Mouse (Mus musculus) heart, embryonic 14.5 days (tissue): ENCODE data around the gene Vps13d. TPM values are rescaled to one million over a fixed set of nuclear protein-coding genes. Genes with fewer than 3 reads are reported as not detected.

Source experiments
- ATAC-seq: fragments of 200-750 bp; cut with Nextera tagmentation; 2 replicates; pipeline ENCODE4 v1.8.0; 2017; ENCODE audit warnings: low read depth, moderate TSS enrichment; ENCODE audit not compliant: insufficient number of reproducible peaks, insufficient read depth, low FRiP score
- H3K27ac ChIP-seq, 2 experiments: fragments of 200-500 bp in 1 of 2; fragments of 300-500 bp in 1 of 2; sonication (generic) in 1 of 2; replicated peaks in 1 of 2; 2 replicates each; pipeline ENCODE4 v1.5.1; 2012 to 2014; ENCODE audit warnings: low read depth in 2 of 2, low read length in 2 of 2, control low read depth in 1 of 2, mild to moderate bottlenecking in 1 of 2, mixed read lengths in 1 of 2; ENCODE audit not compliant: control insufficient read depth in 1 of 2, insufficient read depth in 1 of 2
- H3K27me3 ChIP-seq: fragments of 300-500 bp; sonication (generic); 2 replicates; pipeline ENCODE4 v1.6.1; 2014; ENCODE audit warnings: mild to moderate bottlenecking, low read length, control low read depth; ENCODE audit not compliant: control insufficient read depth, insufficient read depth
- H3K36me3 ChIP-seq: fragments of 300-500 bp; sonication (generic); 2 replicates; pipeline ENCODE4 v1.6.1; 2014; ENCODE audit warnings: mild to moderate bottlenecking, control low read depth, low read length, mixed read lengths; ENCODE audit not compliant: control insufficient read depth, insufficient read depth
- H3K4me1 ChIP-seq, 2 experiments: fragments of 200-500 bp in 1 of 2; fragments of 300-500 bp in 1 of 2; sonication (generic) in 1 of 2; 2 replicates each; pipeline ENCODE4 v1.6.1; 2012 to 2014; ENCODE audit warnings: low read length in 2 of 2, control low read depth in 1 of 2, mixed read lengths in 1 of 2; ENCODE audit not compliant: control insufficient read depth in 2 of 2, insufficient read depth in 2 of 2
- H3K4me2 ChIP-seq: fragments of 300-500 bp; sonication (generic); 2 replicates; pipeline ENCODE4 v1.6.1; 2014; ENCODE audit warnings: mild to moderate bottlenecking, low read length
- H3K4me3 ChIP-seq, 2 experiments: fragments of 200-500 bp in 1 of 2; fragments of 300-500 bp in 1 of 2; sonication (generic) in 1 of 2; 2 replicates each; pipeline ENCODE4 v1.5.1; 2012 to 2014; ENCODE audit warnings: low read length in 2 of 2, mild to moderate bottlenecking in 2 of 2, control low read depth in 1 of 2, low read depth in 1 of 2, moderate library complexity in 1 of 2; ENCODE audit not compliant: control insufficient read depth in 1 of 2, insufficient read depth in 1 of 2
- H3K9ac ChIP-seq: fragments of 300-500 bp; sonication (generic); 2 replicates; pipeline ENCODE4 v1.6.1; 2014; ENCODE audit warnings: mild to moderate bottlenecking, low read length
- H3K9me3 ChIP-seq: fragments of 300-500 bp; sonication (generic); 2 replicates; pipeline ENCODE4 v1.6.1; 2016; ENCODE audit warnings: low read length, control low read depth; ENCODE audit not compliant: control insufficient read depth
- WGBS: fragments of 180-500 bp; shearing (Covaris S2); extraction: QIAGEN DNeasy Blood & Tissue Kit; methylation state at CpG from one replicate; pipeline ENCODE4 v1.1.7; 2014; 5-methylcytosine and 5-hydroxymethylcytosine counted together
- polyA plus RNA-seq: library from polyadenylated mRNA; unstranded; fragments of >200 nt; fragmentation: Nextera tagmentation; extraction: Ambion mirVana; gene quantifications from 2 replicates; pipeline ENCODE4 v1.2.1, GENCODE M21; 2014

Vps13d gene
- polyA plus RNA-seq, 1 experiment from 2014 or later, result 11.9 TPM

GRCm38 (mm10) chr4:144980811-144981551 lies 213.8 kb downstream of the Vps13d start:
- H3K27ac ChIP-seq, result peak overlapping the region in 1 of 2 experiments; percentile 17; a peak in 1 of 4 replicates
- H3K27me3 ChIP-seq, result no peaks in the 10 kb centered on the region
- no peak for ATAC-seq
- no peak overlapping the region for H3K4me2 ChIP-seq
- WGBS, result 33% methylated on average over 8 of the region's 8 CpGs
- no peak overlapping the region for H3K4me3 ChIP-seq
- peaks cover 16% of the 10 kb centered on the region for H3K36me3 ChIP-seq
- H3K9ac ChIP-seq, result no peak overlapping the region
- H3K9me3 ChIP-seq, result no peaks in the 10 kb centered on the region
- H3K4me1 ChIP-seq, result peaks cover 28 to 36% of the 10 kb centered on the region in 2 experiments

GRCm38 (mm10) chr4:144980110-144980509 lies 214.7 kb downstream of the Vps13d start:
- no peak overlapping the region for H3K4me3 ChIP-seq
- ATAC-seq, result no peak
- no peak overlapping the region for H3K4me2 ChIP-seq
- H3K27ac ChIP-seq, result no peak overlapping the region
- H3K9ac ChIP-seq, result no peak overlapping the region
- peaks cover 28 to 36% of the 10 kb centered on the region in 2 experiments for H3K4me1 ChIP-seq
- H3K36me3 ChIP-seq, result peaks cover 18% of the 10 kb centered on the region
- H3K9me3 ChIP-seq, result no peaks in the 10 kb centered on the region
- H3K27me3 ChIP-seq, result no peaks in the 10 kb centered on the region
- 65% methylated on average over 2 of the region's 2 CpGs for WGBS

DNA sequence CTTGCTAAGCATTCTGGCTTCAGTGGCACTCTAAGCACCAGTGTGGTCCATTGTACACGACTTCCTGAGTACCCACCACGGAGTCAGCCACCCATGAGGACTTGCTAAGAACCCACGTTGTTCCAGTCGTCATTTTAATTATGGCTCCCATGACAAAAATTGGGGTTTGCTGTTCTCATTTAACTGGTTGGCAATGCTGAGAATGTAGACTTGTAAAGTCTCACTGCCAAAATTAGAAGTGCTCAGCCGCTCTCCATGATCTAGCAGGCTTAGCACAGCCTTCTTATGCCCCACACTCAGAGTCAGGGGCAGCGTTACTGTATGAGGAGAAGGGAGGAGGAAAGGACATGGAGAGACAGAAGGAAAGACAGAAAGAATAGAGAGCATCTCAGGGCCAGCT lies 216.8 kb downstream of the Vps13d start:
- WGBS, result 54% methylated on average over 6 of the region's 6 CpGs
- ATAC-seq, result no peak

DNA sequence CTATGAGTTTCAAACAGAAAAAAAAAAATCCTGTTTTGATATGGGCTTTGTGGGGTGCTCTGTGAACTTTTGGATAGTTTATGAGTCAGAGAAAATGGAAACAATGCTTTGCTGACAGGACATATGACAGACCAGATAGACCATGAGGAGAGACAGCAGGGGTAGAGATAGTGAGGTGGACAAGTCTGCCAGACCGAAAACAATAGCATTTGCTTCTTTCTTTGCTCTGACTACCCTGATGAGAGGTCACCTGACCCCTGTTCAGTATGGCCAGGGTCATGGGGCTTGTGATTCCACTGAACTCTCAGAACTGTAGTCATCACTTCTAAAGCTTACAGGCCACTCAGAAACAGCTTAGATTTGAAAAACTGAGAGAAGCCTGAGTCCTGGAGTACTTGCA lies 217.7 kb downstream of the Vps13d start:
- Histone ChIP-seq H3K9me3 (no peaks in the 10 kb centered on the region), H3K36me3 (peaks cover 34% of the 10 kb centered on the region), H3K27me3 (no peaks in the 10 kb centered on the region), H3K4me2 (no peak overlapping the region), H3K4me1 (peaks cover 20 to 26% of the 10 kb centered on the region in 2 experiments), H3K27ac (peak overlapping the region; percentile 44 to 58), H3K4me3 (no peak overlapping the region), H3K9ac (no peak overlapping the region)
- no peak for ATAC-seq
- WGBS, result 17% methylated on average over 1 of the region's 1 CpGs

More for the DNA sequence above, 216.8 kb downstream of the Vps13d start:
- Histone ChIP-seq H3K27me3 (no peaks in the 10 kb centered on the region), H3K4me2 (no peak overlapping the region), H3K9me3 (no peaks in the 10 kb centered on the region), H3K4me3 (no peak overlapping the region), H3K4me1 (peaks cover 20 to 26% of the 10 kb centered on the region in 2 experiments), H3K27ac (peak overlapping the region; percentile 44 to 58; a peak in 3 of 4 replicates), H3K36me3 (peaks cover 33% of the 10 kb centered on the region), H3K9ac (peak overlapping the region; percentile 5; the same call in 1 of the 2 replicates)

- Histone ChIP-seq H3K4me3 (no peak overlapping the region), H3K27me3 (no peaks in the 10 kb centered on the region), H3K4me1 (peaks cover 16 to 19% of the 10 kb centered on the region in 2 experiments), H3K27ac (no peak overlapping the region), H3K36me3 (peaks cover 33% of the 10 kb centered on the region), H3K9me3 (no peaks in the 10 kb centered on the region), H3K4me2 (no peak overlapping the region), H3K9ac (no peak overlapping the region)
- ATAC-seq, result no peak
- WGBS, result 93% methylated on average over 2 of the region's 2 CpGs
Measured at GRCm38 (mm10) chr4:144975505-144975904, 219.3 kb downstream of the Vps13d start.

DNA sequence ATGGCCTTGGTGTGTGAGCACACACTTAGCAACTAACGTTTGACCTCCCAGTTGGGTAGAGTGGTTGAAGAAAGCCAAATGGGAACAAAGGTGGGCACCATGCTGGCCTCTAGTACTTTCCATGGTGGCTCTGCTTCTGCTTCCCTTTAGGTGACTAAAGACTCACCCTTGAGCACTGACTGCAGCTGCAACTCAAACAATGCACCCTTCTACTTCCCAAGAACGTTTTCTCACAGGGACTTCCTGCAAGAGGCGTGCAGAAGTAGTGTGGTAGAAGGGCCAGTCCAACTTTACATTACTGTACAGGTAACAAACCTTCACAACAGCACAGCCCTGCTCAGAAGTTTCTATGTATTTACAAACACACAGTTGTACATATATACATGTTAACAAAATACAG lies 220.3 kb downstream of the Vps13d start:
- no peak for ATAC-seq
- no peaks in the 10 kb centered on the region for H3K9me3 ChIP-seq
- 73% methylated on average over 3 of the region's 3 CpGs for WGBS

GRCm38 (mm10) chr4:144972948-144973720 lies 221.7 kb downstream of the Vps13d start:
- Histone ChIP-seq H3K27me3 (no peaks in the 10 kb centered on the region), H3K4me1 (peaks cover 13 to 19% of the 10 kb centered on the region in 2 experiments), H3K9me3 (no peaks in the 10 kb centered on the region), H3K4me3 (no peak overlapping the region), H3K27ac (no peak overlapping the region), H3K9ac (no peak overlapping the region), H3K36me3 (peaks cover 35% of the 10 kb centered on the region), H3K4me2 (no peak overlapping the region)
- ATAC-seq, result no peak
- 76% methylated on average over 6 of the region's 6 CpGs for WGBS

More for the DNA sequence above, 220.3 kb downstream of the Vps13d start:
- H3K4me1 ChIP-seq, result peaks cover 16 to 19% of the 10 kb centered on the region in 2 experiments
- H3K27ac ChIP-seq, result no peak overlapping the region
- H3K9ac ChIP-seq, result no peak overlapping the region
- peaks cover 35% of the 10 kb centered on the region for H3K36me3 ChIP-seq
- no peak overlapping the region for H3K4me2 ChIP-seq
- H3K27me3 ChIP-seq, result no peaks in the 10 kb centered on the region
- H3K4me3 ChIP-seq, result no peak overlapping the region
